Mouse (Mus musculus) small intestine, adult 2 months (tissue): ENCODE results near the gene Dnajc11.

Experiments
- CTCF ChIP-seq: fragments of 200-500 bp; IDR thresholded peaks from 2 replicates; pipeline ENCODE4 v1.5.1; 2012; ENCODE audit warnings: low read depth, mild to moderate bottlenecking, control low read depth, inconsistent platforms, low read length, moderate library complexity, mixed read lengths; ENCODE audit not compliant: insufficient replicate concordance, insufficient read length; ENCODE audit errors: extremely low read depth
- POLR2A ChIP-seq: fragments of 200-500 bp; IDR thresholded peaks from 2 replicates; pipeline ENCODE4 v1.6.1; 2012; ENCODE audit warnings: low read depth, mild to moderate bottlenecking, control low read depth, inconsistent platforms, low read length, moderate library complexity

DNA sequence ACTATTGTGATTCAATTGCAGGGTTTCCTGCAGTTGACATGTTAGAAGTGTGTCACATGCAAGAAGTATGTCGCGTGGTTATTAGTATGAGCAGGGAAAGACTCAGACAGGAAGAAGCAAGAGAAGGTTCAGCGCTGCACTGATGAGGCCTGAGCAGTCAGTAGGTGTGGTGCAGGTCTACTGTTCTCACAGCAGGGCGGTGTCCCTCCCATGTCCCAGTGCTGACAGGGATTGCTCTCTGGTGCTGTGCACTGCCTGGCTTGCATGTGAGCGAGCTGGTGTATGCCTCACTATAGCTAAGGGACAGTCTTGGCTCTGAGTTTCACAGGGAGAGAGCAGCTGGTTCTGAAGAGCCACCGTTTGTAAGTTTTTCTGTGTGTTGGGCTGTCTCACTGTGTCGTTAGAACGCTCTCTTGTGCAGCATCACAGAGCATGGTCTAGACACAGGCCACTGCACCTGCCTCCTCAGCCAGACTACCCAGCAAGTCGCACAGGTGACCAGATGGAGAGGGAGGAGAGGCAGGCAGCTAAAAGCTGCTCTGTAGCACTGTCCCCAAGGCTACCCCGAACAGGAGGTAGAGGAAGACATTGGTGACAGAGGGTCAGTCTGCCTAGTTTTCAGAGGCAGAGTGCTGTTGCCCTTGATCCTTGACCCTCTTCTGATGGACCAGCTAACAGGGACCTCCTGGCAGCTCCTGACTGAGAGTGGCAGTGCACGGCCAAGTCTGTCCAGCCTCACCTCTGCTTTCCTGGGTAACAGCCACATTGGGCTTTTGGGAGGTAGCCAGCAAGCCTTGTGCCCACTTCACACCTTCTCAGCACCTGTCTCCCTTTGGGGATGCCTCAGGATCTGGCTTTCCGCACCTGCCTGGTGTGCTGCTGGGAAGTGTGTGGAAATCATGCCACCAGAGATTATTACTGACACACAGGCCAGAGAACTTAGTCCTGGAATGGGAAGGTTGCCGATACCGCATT, 15.3 kb downstream of the Dnajc11 start:
- TF ChIP-seq POLR2A = no peak
- TF ChIP-seq CTCF = no peak
